Mouse (Mus musculus) bone marrow macrophage, adult 2 months (primary cell): ENCODE measurements around the gene Ntm.

Source experiments
- CTCF ChIP-seq: IDR thresholded peaks from 2 replicates; pipeline ENCODE4 v1.5.1; 2012; ENCODE audit warnings: low read depth, mild to moderate bottlenecking, low read length, moderate library complexity
- POLR2A ChIP-seq: IDR thresholded peaks from 2 replicates; pipeline ENCODE4 v1.6.1; 2012; ENCODE audit warnings: mild to moderate bottlenecking, low read depth, low read length, borderline replicate concordance

DNA sequence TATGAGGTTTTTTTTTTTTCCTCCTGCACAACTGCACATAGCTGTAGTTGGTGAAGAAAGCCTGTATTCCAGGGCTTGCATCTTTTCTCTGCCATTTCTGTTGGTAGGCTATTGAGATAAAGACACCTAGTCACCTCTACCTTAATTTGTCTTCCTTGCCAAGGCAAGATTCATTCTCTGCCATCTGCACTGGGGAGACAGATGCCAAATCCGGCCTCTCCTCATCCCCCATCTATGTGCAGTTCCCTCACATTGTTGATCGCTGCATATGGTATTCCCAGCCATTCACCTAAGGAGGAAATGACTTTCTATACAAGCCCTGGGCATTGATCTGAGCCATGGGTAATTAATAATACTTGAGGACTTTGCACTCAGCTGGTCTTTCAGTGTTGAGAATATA lies 753.7 kb downstream of the Ntm start:
- TF ChIP-seq POLR2A (no peak), CTCF (no peak)
